Comparison of ENCODE assay signal across 8 mouse cellular contexts in genomic region chr10:60753261-60753660, GRCm38 (mm10). TPM values are rescaled to one million over a fixed set of nuclear protein-coding genes. Genes with fewer than 3 reads are reported as not detected.
DNase-seq lines count a peak whose midpoint lies in the region; ATAC-seq lines count a peak whose summit lies in the region.

No protein-coding gene starts in this region.

- H3K27me3 ChIP-seq in kidney, embryonic 16.5 days (ENCODE audit: insufficient read depth, low read length) = no peaks in the 10 kb centered on the region
- no peaks in the 10 kb centered on the region for H3K27me3 ChIP-seq in embryonic facial prominence, embryonic 15.5 days
- H3K27me3 ChIP-seq in limb, embryonic 10.5 days (ENCODE audit: low read depth, poor library complexity, severe bottlenecking) = no peaks in the 10 kb centered on the region

- no peak for DNase-seq in kidney, postnatal 36 days
- no peak for DNase-seq in limb, embryonic 10.5 days (ENCODE audit: low spot score)
- peak; percentile 37 to 72 for DNase-seq in spleen, postnatal 4 days (ENCODE audit: low spot score in 2 of 2)
- DNase-seq in urinary bladder, adult 2 months (ENCODE audit: low spot score) = no peak
- no peak for DNase-seq in cerebellum, postnatal 4 days (ENCODE audit: low spot score in 2 of 2)
- DNase-seq in Muller cell, postnatal 12 days (ENCODE audit: inconsistent ontology term) = no peak

- H3K27ac ChIP-seq in kidney, embryonic 16.5 days (ENCODE audit: low read length) = no peak overlapping the region
- H3K27ac ChIP-seq in embryonic facial prominence, embryonic 15.5 days (replicated peaks) = peak overlapping the region; percentile 79
- peak overlapping the region; percentile 89 for H3K27ac ChIP-seq in limb, embryonic 10.5 days

- H3K4me2 ChIP-seq in kidney, embryonic 16.5 days (replicated peaks; ENCODE audit: low read depth, low read length) = peak overlapping the region; percentile 78
- peak overlapping the region; percentile 75 for H3K4me2 ChIP-seq in embryonic facial prominence, embryonic 15.5 days (replicated peaks)

- WGBS in kidney, embryonic 16.5 days = 65% methylated on average over 9 of the region's 9 CpGs
- WGBS in embryonic facial prominence, embryonic 15.5 days = 67% methylated on average over 9 of the region's 9 CpGs
- 67% methylated on average over 9 of the region's 9 CpGs for WGBS in limb, embryonic 10.5 days

- peaks cover 19% of the 10 kb centered on the region for H3K4me1 ChIP-seq in kidney, embryonic 16.5 days (ENCODE audit: insufficient read depth, low read length)
- peaks cover 28% of the 10 kb centered on the region for H3K4me1 ChIP-seq in embryonic facial prominence, embryonic 15.5 days
- peaks cover 22% of the 10 kb centered on the region for H3K4me1 ChIP-seq in limb, embryonic 10.5 days

- no peaks in the 10 kb centered on the region for H3K9me3 ChIP-seq in kidney, embryonic 16.5 days (ENCODE audit: low read length)
- no peaks in the 10 kb centered on the region for H3K9me3 ChIP-seq in embryonic facial prominence, embryonic 15.5 days (replicated peaks)
- no peaks in the 10 kb centered on the region for H3K9me3 ChIP-seq in limb, embryonic 10.5 days (replicated peaks)

- H3K36me3 ChIP-seq in kidney, embryonic 16.5 days (ENCODE audit: insufficient read depth, low read length) = no peaks in the 10 kb centered on the region
- H3K36me3 ChIP-seq in embryonic facial prominence, embryonic 15.5 days = peaks cover 14% of the 10 kb centered on the region; the same call in 1 of the 2 replicates
- H3K36me3 ChIP-seq in limb, embryonic 10.5 days = no peaks in the 10 kb centered on the region

- ATAC-seq in kidney, embryonic 16.5 days (ENCODE audit: low FRiP score, low TSS enrichment) = 0 out of 2 replicates have a peak, but pooled peaks have one; percentile 14
- ATAC-seq in embryonic facial prominence, embryonic 15.5 days (ENCODE audit: insufficient number of reproducible peaks, low FRiP score, low TSS enrichment, low read depth) = no peak

- H3K9ac ChIP-seq in kidney, embryonic 16.5 days (replicated peaks; ENCODE audit: low read length) = peak overlapping the region; percentile 71
- peak overlapping the region; percentile 23 for H3K9ac ChIP-seq in embryonic facial prominence, embryonic 15.5 days

- no peak overlapping the region for H3K4me3 ChIP-seq in kidney, embryonic 16.5 days (ENCODE audit: low read length)
- peak overlapping the region; percentile 76 for H3K4me3 ChIP-seq in embryonic facial prominence, embryonic 15.5 days (replicated peaks)
- peak overlapping the region; percentile 69; the same call in 1 of the 2 replicates for H3K4me3 ChIP-seq in limb, embryonic 10.5 days

RNA-seq across cellular contexts. Expression of gene Slc29a3, which starts 0.7 kb away (rescaled TPM):
- 14.0 and 14.5 TPM in 2 replicates for polyA plus RNA-seq in kidney, embryonic 16.5 days (2015; fragmentation: Nextera tagmentation; extraction: Ambion mirVana)
- 12.8 and 14.0 TPM in 2 replicates for polyA plus RNA-seq in embryonic facial prominence, embryonic 15.5 days (2015; fragmentation: Nextera tagmentation; extraction: Ambion mirVana)
- polyA plus RNA-seq in limb, embryonic 10.5 days (2016; fragmentation: Nextera tagmentation; extraction: Ambion mirVana) = 7.0 and 8.0 TPM in 2 replicates
- polyA plus RNA-seq in urinary bladder, adult 2 months (2012; rRNA removed) = 5.5 and 7.8 TPM in 2 replicates

RNA-seq across cellular contexts. Expression of gene Cdh23, which starts 57.0 kb away (rescaled TPM):
- polyA plus RNA-seq in kidney, embryonic 16.5 days (2015; fragmentation: Nextera tagmentation; extraction: Ambion mirVana) = 0.50 and 0.82 TPM in 2 replicates
- polyA plus RNA-seq in embryonic facial prominence, embryonic 15.5 days (2015; fragmentation: Nextera tagmentation; extraction: Ambion mirVana) = 0.73 and 1.2 TPM in 2 replicates
- polyA plus RNA-seq in limb, embryonic 10.5 days (2016; fragmentation: Nextera tagmentation; extraction: Ambion mirVana) = 0.26 and 0.36 TPM in 2 replicates
- 0.22 and 0.48 TPM in 2 replicates for polyA plus RNA-seq in urinary bladder, adult 2 months (2012; rRNA removed)

Comparison
In these comparisons a context has a peak if more than half of its experiments do, and no peak if none do; other contexts are left out.
1. DNase-seq: peak in spleen, postnatal 4 days (2 of 2); none in kidney, postnatal 36 days (0 of 2), limb, embryonic 10.5 days (single experiment), urinary bladder, adult 2 months (single experiment), cerebellum, postnatal 4 days (0 of 2) and Muller cell, postnatal 12 days (single experiment).